Mouse (Mus musculus) ovary, adult 2 months (tissue): ENCODE data around the gene Slc33a1. TPM values are rescaled to one million over a fixed set of nuclear protein-coding genes. Genes with fewer than 3 reads are reported as not detected.

Experiments used
- polyA plus RNA-seq: library from polyadenylated mRNA; depleted of rRNA; stranded (reverse); fragments of >200 nt; gene quantifications from 2 replicates; pipeline ENCODE4 v1.2.3, GENCODE M21; 2012; rRNA removed

Slc33a1 gene
- 22.8 and 24.8 TPM in 2 replicates for polyA plus RNA-seq

GRCm38 (mm10) chr3:63964100-63964921 lies at the start of gene Slc33a1:
TSS of gene Slc33a1 (minus strand) at chr3:63964768.

GRCm38 (mm10) chr3:63975955-63976908 lies 11.7 kb upstream of the Slc33a1 start, which contains the start of gene Gmps:
TSS of gene Gmps (plus strand) at chr3:63976106.

GRCm38 (mm10) chr3:63928878-63929859 lies 35.4 kb downstream of the Slc33a1 start, which contains the start of gene E130311K13Rik:
TSS of gene E130311K13Rik (minus strand) at chr3:63929472.

GRCm38 (mm10) chr3:63899309-63899695 lies 65.3 kb downstream of the Slc33a1 start, which contains the start of gene Plch1:
TSS of gene Plch1 (minus strand) at chr3:63899472.

Other genes starting within 250 kb of the Slc33a1 start
- gene Plch1, start 65.3 kb downstream of the Slc33a1 start, polyA plus RNA-seq, result 1.4 and 1.8 TPM in 2 replicates
- 5.4 and 11.0 TPM in 2 replicates for gene E130311K13Rik, start 35.3 kb downstream of the Slc33a1 start, polyA plus RNA-seq
- gene Gmps, start 11.3 kb upstream of the Slc33a1 start, polyA plus RNA-seq, result 2.9 and 3.6 TPM in 2 replicates
- 0.02 and 0.06 TPM in 2 replicates for gene Vmn2r1, start 116.8 kb upstream of the Slc33a1 start, polyA plus RNA-seq
- gene Vmn2r2, start 177.2 kb upstream of the Slc33a1 start, polyA plus RNA-seq, result not detected in 2 replicates